Mouse (Mus musculus): ENCODE data around the gene Fbxo8.

The Fbxo8 gene

GRCm38 (mm10) chr8:56611736-56612135 is 60.8 kb downstream of the Fbxo8 start:
- DNase-seq (ENCODE audit: low spot score in 2 of 2): no peak

- DNase-seq (ENCODE audit: low spot score in 2 of 2): no peak
Measured at GRCm38 (mm10) chr8:56614235-56614634, 63.3 kb downstream of the Fbxo8 start.

- no peak for DNase-seq (ENCODE audit: low spot score in 2 of 2)
Measured at GRCm38 (mm10) chr8:56615005-56615404, 64.1 kb downstream of the Fbxo8 start.

- no peak for DNase-seq (ENCODE audit: low spot score in 2 of 2)
Measured at GRCm38 (mm10) chr8:56616260-56616659, 65.4 kb downstream of the Fbxo8 start.

GRCm38 (mm10) chr8:56617271-56617670 is 66.4 kb downstream of the Fbxo8 start:
- no peak for DNase-seq (ENCODE audit: low spot score in 2 of 2)

GRCm38 (mm10) chr8:56619056-56619455 is 68.2 kb downstream of the Fbxo8 start:
- no peak for DNase-seq (ENCODE audit: low spot score in 2 of 2)

GRCm38 (mm10) chr8:56619571-56619970 is 68.7 kb downstream of the Fbxo8 start:
- no peak for DNase-seq (ENCODE audit: low spot score in 2 of 2)

GRCm38 (mm10) chr8:56620691-56621090 is 69.8 kb downstream of the Fbxo8 start:
- no peak for DNase-seq (ENCODE audit: low spot score in 2 of 2)

GRCm38 (mm10) chr8:56621093-56621492 is 70.2 kb downstream of the Fbxo8 start:
- DNase-seq (ENCODE audit: low spot score in 2 of 2): no peak

GRCm38 (mm10) chr8:56622470-56623024 is 71.7 kb downstream of the Fbxo8 start:
- DNase-seq (ENCODE audit: low spot score in 2 of 2): no peak

GRCm38 (mm10) chr8:56623346-56623745 is 72.5 kb downstream of the Fbxo8 start:
- no peak for DNase-seq (ENCODE audit: low spot score in 2 of 2)

GRCm38 (mm10) chr8:56629160-56629559 is 78.3 kb downstream of the Fbxo8 start:
- DNase-seq (ENCODE audit: low spot score in 2 of 2): no peak

GRCm38 (mm10) chr8:56639277-56639676 is 88.4 kb downstream of the Fbxo8 start:
- DNase-seq (ENCODE audit: low spot score in 2 of 2): no peak
